ENCODE assay signal across 13 mouse cellular contexts in genomic region chr19:10046346-10046745, GRCm38 (mm10). TPM values are rescaled to one million over a fixed set of nuclear protein-coding genes. Genes with fewer than 3 reads are reported as not detected.
DNase-seq lines count a peak whose midpoint lies in the region; ATAC-seq and TF ChIP-seq lines count a peak whose summit lies in the region.
"Had no signal": no experiment of that assay in that cellular context is flagged by ENCODE, and none has a peak within 500 bp of the region (broad histone marks: within the 10 kb centered on the region; RNA-seq: fewer than 3 reads in every experiment).

No protein-coding gene starts in this region.

- no peaks in the 10 kb centered on the region for H3K36me3 ChIP-seq in kidney, embryonic 14.5 days (ENCODE audit: control insufficient read depth, insufficient read depth, low read length)
- H3K36me3 ChIP-seq in G1E (replicated peaks) = peaks cover 73% of the 10 kb centered on the region
- H3K36me3 ChIP-seq: liver, embryonic 15.5 days; midbrain, embryonic 12.5 days; stomach, embryonic 15.5 days had no signal

- H3K27ac ChIP-seq in kidney, embryonic 14.5 days (ENCODE audit: low read depth, low read length) = no peak overlapping the region
- 0 out of 2 replicates have a peak overlapping the region, but pooled peaks have one; percentile 3 for H3K27ac ChIP-seq in brown adipose tissue, adult 24 weeks (replicated peaks; ENCODE audit: low read depth, low read length)
- H3K27ac ChIP-seq: liver, embryonic 15.5 days; midbrain, embryonic 12.5 days; stomach, embryonic 15.5 days had no signal

- no peak for ATAC-seq in kidney, embryonic 14.5 days (ENCODE audit: low FRiP score, low TSS enrichment)
- no peak for ATAC-seq in G1E (ENCODE audit: extremely low read depth, insufficient number of reproducible peaks, low FRiP score, poor library complexity, severe bottlenecking)

- no peak overlapping the region for H3K4me3 ChIP-seq in kidney, embryonic 14.5 days (ENCODE audit: low read length)
- peak overlapping the region; percentile 52; the same call in 1 of the 2 replicates for H3K4me3 ChIP-seq in G1E (ENCODE audit: low read depth, low read length)
- H3K4me3 ChIP-seq in brown adipose tissue, adult 24 weeks (ENCODE audit: insufficient read depth, low read depth, low read length) = no peak overlapping the region
- H3K4me3 ChIP-seq: liver, embryonic 15.5 days; midbrain, embryonic 12.5 days; stomach, embryonic 15.5 days had no signal

- TF ChIP-seq CTCF in G1E (IDR thresholded peaks at IDR 0.05; ENCODE audit: low read depth, low read length) = no peak

- peak; percentile 78 to 82 for DNase-seq in kidney, adult 8-10 months
- DNase-seq in G1E (ENCODE audit: low spot score) (no peak), MN1 (ENCODE audit: low spot score) (no peak)
- peak; percentile 71 for DNase-seq in kidney, postnatal 14 days
- DNase-seq in cerebellum, postnatal 10 days = no peak
- DNase-seq: adrenal gland, postnatal 25 days; right cerebral cortex, postnatal 4 days had no signal

- no peak overlapping the region for H3K4me2 ChIP-seq in kidney, embryonic 14.5 days (replicated peaks; ENCODE audit: low read depth, low read length)
- H3K4me2 ChIP-seq: liver, embryonic 15.5 days; midbrain, embryonic 12.5 days; stomach, embryonic 15.5 days had no signal

- H3K9ac ChIP-seq in kidney, embryonic 14.5 days (ENCODE audit: low read depth, low read length) = no peak overlapping the region
- H3K9ac ChIP-seq: liver, embryonic 15.5 days; midbrain, embryonic 12.5 days; stomach, embryonic 15.5 days had no signal

- H3K27me3 ChIP-seq in kidney, embryonic 14.5 days (ENCODE audit: control insufficient read depth, insufficient read depth, low read length) = no peaks in the 10 kb centered on the region
- no peaks in the 10 kb centered on the region for H3K27me3 ChIP-seq in G1E (ENCODE audit: insufficient read depth, low read length)
- H3K27me3 ChIP-seq: stomach, embryonic 15.5 days had no signal

- 45% methylated on average over 4 of the region's 4 CpGs for WGBS in kidney, embryonic 14.5 days

- H3K4me1 ChIP-seq in kidney, embryonic 14.5 days (ENCODE audit: control insufficient read depth, insufficient read depth, low read length) = peaks cover 11% of the 10 kb centered on the region
- H3K4me1 ChIP-seq in G1E (ENCODE audit: insufficient read depth, low read depth, low read length) = peaks cover 97% of the 10 kb centered on the region
- peaks cover 21% of the 10 kb centered on the region for H3K4me1 ChIP-seq in brown adipose tissue, adult 24 weeks (ENCODE audit: control insufficient read depth, insufficient read depth, insufficient read length, low read length)

- no peaks in the 10 kb centered on the region for H3K9me3 ChIP-seq in kidney, embryonic 14.5 days (ENCODE audit: control insufficient read depth, low read length)
- H3K9me3 ChIP-seq in G1E (replicated peaks) = no peaks in the 10 kb centered on the region
- H3K9me3 ChIP-seq: liver, embryonic 15.5 days; midbrain, embryonic 12.5 days; stomach, embryonic 15.5 days had no signal

RNA-seq across cellular contexts. Expression of gene Fads3, which starts 5.0 kb away (rescaled TPM):
- 8.3 and 10.4 TPM in 2 replicates for polyA plus RNA-seq in kidney, embryonic 14.5 days (2014; fragmentation: Nextera tagmentation; extraction: Ambion mirVana)
- total RNA-seq in G1E (2014; fragmentation: Nextera tagmentation) (32.8 and 41.8 TPM in 2 replicates), G1E (2017) (17.0 and 20.1 TPM in 2 replicates)
- 46.6 and 48.8 TPM in 2 replicates for polyA plus RNA-seq in G1E (2012)
- 31.1 and 34.2 TPM in 2 replicates for polyA plus RNA-seq in brown adipose tissue, adult 24 weeks (2012; ENCODE audit: insufficient read depth, insufficient read length, missing spikeins)

RNA-seq across cellular contexts. Expression of gene Rab3il1, which starts 44.9 kb away (rescaled TPM):
- 20.3 and 26.2 TPM in 2 replicates for polyA plus RNA-seq in kidney, embryonic 14.5 days (2014; fragmentation: Nextera tagmentation; extraction: Ambion mirVana)
- total RNA-seq in G1E (2014; fragmentation: Nextera tagmentation) = 4.7 and 25.4 TPM in 2 replicates
- 2.7 and 3.1 TPM in 2 replicates for total RNA-seq in G1E (2017)
- polyA plus RNA-seq in G1E (2012) = 4.0 and 4.2 TPM in 2 replicates
- 4.8 and 7.5 TPM in 2 replicates for polyA plus RNA-seq in brown adipose tissue, adult 24 weeks (2012; ENCODE audit: insufficient read depth, insufficient read length, missing spikeins)

RNA-seq across cellular contexts. Expression of gene Best1, which starts 44.9 kb away (rescaled TPM):
- polyA plus RNA-seq in kidney, embryonic 14.5 days (2014; fragmentation: Nextera tagmentation; extraction: Ambion mirVana) = 1.1 and 1.2 TPM in 2 replicates
- total RNA-seq in G1E (2014; fragmentation: Nextera tagmentation) = not detected in 2 replicates
- 0.22 TPM in 1 of 2 replicates, not detected in the other for total RNA-seq in G1E (2017)
- 0.03 TPM in 1 of 2 replicates, not detected in the other for polyA plus RNA-seq in G1E (2012)
- not detected in 2 replicates for polyA plus RNA-seq in brown adipose tissue, adult 24 weeks (2012; ENCODE audit: insufficient read depth, insufficient read length, missing spikeins)
- total RNA-seq: granulocyte monocyte progenitor cell, adult 5-6 weeks had no signal

RNA-seq across cellular contexts. Expression of gene Fads2, which starts 55.2 kb away (rescaled TPM):
- polyA plus RNA-seq in kidney, embryonic 14.5 days (2014; fragmentation: Nextera tagmentation; extraction: Ambion mirVana) = 28.3 and 42.4 TPM in 2 replicates
- total RNA-seq in G1E (2014; fragmentation: Nextera tagmentation) = 223 and 226 TPM in 2 replicates
- 182 and 199 TPM in 2 replicates for total RNA-seq in G1E (2017)
- 223 and 275 TPM in 2 replicates for polyA plus RNA-seq in G1E (2012)
- polyA plus RNA-seq in brown adipose tissue, adult 24 weeks (2012; ENCODE audit: insufficient read depth, insufficient read length, missing spikeins) = 7.1 and 9.6 TPM in 2 replicates

Comparison
In these comparisons a context has a peak if more than half of its experiments do, and no peak if none do; other contexts are left out.
1. DNase-seq: peak in kidney, adult 8-10 months (2 of 2) and kidney, postnatal 14 days (single experiment); none in G1E (single experiment), cerebellum, postnatal 10 days (0 of 2) and MN1 (single experiment).